Mouse (Mus musculus): Measurements from ENCODE around the gene Cep78.

DNA sequence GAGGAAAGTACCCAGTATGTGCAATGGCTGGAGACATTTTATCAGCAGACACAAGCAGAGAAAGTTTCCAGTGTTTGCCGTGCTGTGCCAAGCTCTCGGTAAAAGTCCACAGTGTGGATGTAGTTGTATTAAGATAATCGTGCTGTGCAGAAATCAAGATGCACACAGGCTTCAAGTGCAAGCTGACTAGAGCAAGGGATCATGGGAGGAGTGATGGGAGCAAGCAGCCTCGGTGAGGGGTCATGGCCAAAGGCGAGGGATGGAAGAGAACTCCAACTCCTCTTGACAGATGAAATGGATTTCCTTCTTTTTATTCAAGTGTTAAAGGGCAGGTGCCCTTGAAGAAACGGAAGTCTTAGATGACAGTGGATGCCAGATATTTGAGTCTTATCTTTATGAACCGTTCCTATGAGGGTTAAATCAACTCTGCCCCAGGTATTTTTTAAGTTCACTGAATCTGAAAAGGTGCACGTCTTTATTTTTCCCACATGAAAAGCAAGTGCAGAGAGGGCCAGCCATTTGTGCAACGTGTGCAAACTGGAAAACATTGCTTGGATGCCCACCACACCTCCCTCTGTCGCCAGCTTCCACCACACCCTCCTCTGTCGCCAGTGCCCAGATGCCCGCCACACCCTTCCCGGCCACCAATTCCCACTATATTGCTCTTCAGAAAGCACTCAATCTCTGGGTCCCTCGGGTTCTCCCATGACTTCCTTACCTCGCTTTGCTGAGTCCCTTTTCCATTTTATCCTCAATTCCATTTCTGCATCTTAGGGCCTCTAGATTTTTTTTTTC lies 43.3 kb upstream of the Cep78 start:
- TF ChIP-seq POLR2A (IDR thresholded peaks at IDR 0.05; ENCODE audit: borderline replicate concordance, extremely low read depth, insufficient read depth, insufficient read length, poor library complexity, severe bottlenecking) (no peak), CTCF (IDR thresholded peaks at IDR 0.05; ENCODE audit: borderline replicate concordance, extremely low read depth, insufficient read depth, insufficient read length) (no peak)

Data from brain, embryonic 14.5 days (tissue).